Mouse (Mus musculus): ENCODE data around the gene Mbd6. TPM values are rescaled to one million over a fixed set of nuclear protein-coding genes. Genes with fewer than 3 reads are reported as not detected.

Mbd6 gene
- total and polyA plus RNA-seq, 3 experiments: 4.1 to 239 (median 107) TPM

- Histone ChIP-seq H3K4me3 (ENCODE audit: low read depth, low read length) (peak overlapping the region; percentile 39; the same call in 1 of the 2 replicates), H3K4me1 (ENCODE audit: insufficient read depth, low read depth, low read length) (peaks cover 55% of the 10 kb centered on the region), H3K27me3 (ENCODE audit: insufficient read depth, low read length) (peaks cover 4% of the 10 kb centered on the region; the same call in 1 of the 2 replicates), H3K36me3 (replicated peaks) (peaks cover 64% of the 10 kb centered on the region), H3K9me3 (replicated peaks) (no peaks in the 10 kb centered on the region)
- TF ChIP-seq TAL1 (conservative IDR thresholded peaks at IDR 0.05; ENCODE audit: low read depth, low read length): no peak
- TF ChIP-seq POLR2AphosphoS5 (IDR thresholded peaks at IDR 0.05; ENCODE audit: insufficient replicate concordance, low read depth, low read length): no peak
- no peak for TF ChIP-seq CTCF (IDR thresholded peaks at IDR 0.05; ENCODE audit: low read depth, low read length)
- no peak for TF ChIP-seq GATA1 (IDR thresholded peaks at IDR 0.05; ENCODE audit: borderline replicate concordance, low read length)
- no peak for TF ChIP-seq GATA2 (IDR thresholded peaks at IDR 0.05; ENCODE audit: borderline replicate concordance, low read depth, low read length)
- no peak for ATAC-seq (ENCODE audit: extremely low read depth, insufficient number of reproducible peaks, low FRiP score, poor library complexity, severe bottlenecking)
- DNase-seq (ENCODE audit: low spot score): no peak
Observed at GRCm38 (mm10) chr10:127269036-127269435, 19.8 kb downstream of the Mbd6 start.

- DNase-seq (ENCODE audit: low spot score): no peak
- no peak for ATAC-seq (ENCODE audit: extremely low read depth, insufficient number of reproducible peaks, low FRiP score, poor library complexity, severe bottlenecking)
- no peaks in the 10 kb centered on the region for H3K9me3 ChIP-seq (replicated peaks)
- H3K27me3 ChIP-seq (ENCODE audit: insufficient read depth, low read length): peaks cover 7% of the 10 kb centered on the region; the same call in 1 of the 2 replicates
- peaks cover 54% of the 10 kb centered on the region for H3K4me1 ChIP-seq (ENCODE audit: insufficient read depth, low read depth, low read length)
- TF ChIP-seq POLR2AphosphoS5 (IDR thresholded peaks at IDR 0.05; ENCODE audit: insufficient replicate concordance, low read depth, low read length): no peak
- no peak for TF ChIP-seq TAL1 (conservative IDR thresholded peaks at IDR 0.05; ENCODE audit: low read depth, low read length)
- no peak for TF ChIP-seq GATA2 (IDR thresholded peaks at IDR 0.05; ENCODE audit: borderline replicate concordance, low read depth, low read length)
- no peak for TF ChIP-seq GATA1 (IDR thresholded peaks at IDR 0.05; ENCODE audit: borderline replicate concordance, low read length)
- no peak for TF ChIP-seq CTCF (IDR thresholded peaks at IDR 0.05; ENCODE audit: low read depth, low read length)
- H3K36me3 ChIP-seq (replicated peaks): peaks cover 58% of the 10 kb centered on the region
- peak overlapping the region; percentile 31; the same call in 1 of the 2 replicates for H3K4me3 ChIP-seq (ENCODE audit: low read depth, low read length)
Observed at GRCm38 (mm10) chr10:127268401-127268800, 20.4 kb downstream of the Mbd6 start.

GRCm38 (mm10) chr10:127267318-127267717 is 21.5 kb downstream of the Mbd6 start:
- H3K4me1 ChIP-seq (ENCODE audit: insufficient read depth, low read depth, low read length): peaks cover 61% of the 10 kb centered on the region
- peaks cover 16% of the 10 kb centered on the region for H3K27me3 ChIP-seq (ENCODE audit: insufficient read depth, low read length)
- peak overlapping the region; percentile 83 for H3K4me3 ChIP-seq (ENCODE audit: low read depth, low read length)
- peaks cover 47% of the 10 kb centered on the region for H3K36me3 ChIP-seq (replicated peaks)
- TF ChIP-seq TAL1 (conservative IDR thresholded peaks at IDR 0.05; ENCODE audit: low read depth, low read length): no peak
- no peak for TF ChIP-seq CTCF (IDR thresholded peaks at IDR 0.05; ENCODE audit: low read depth, low read length)
- no peak for TF ChIP-seq POLR2AphosphoS5 (IDR thresholded peaks at IDR 0.05; ENCODE audit: insufficient replicate concordance, low read depth, low read length)
- no peak for TF ChIP-seq GATA2 (IDR thresholded peaks at IDR 0.05; ENCODE audit: borderline replicate concordance, low read depth, low read length)
- TF ChIP-seq GATA1 (IDR thresholded peaks at IDR 0.05; ENCODE audit: borderline replicate concordance, low read length): no peak
- DNase-seq (ENCODE audit: low spot score) (no peak), ATAC-seq (ENCODE audit: extremely low read depth, insufficient number of reproducible peaks, low FRiP score, poor library complexity, severe bottlenecking) (no peak)
- H3K9me3 ChIP-seq (replicated peaks): no peaks in the 10 kb centered on the region

GRCm38 (mm10) chr10:127266112-127267091 is 22.4 kb downstream of the Mbd6 start, which contains the start of gene Dctn2:
Gene Dctn2 (plus strand): TSS chr10:127266368.
- ATAC-seq (ENCODE audit: extremely low read depth, insufficient number of reproducible peaks, low FRiP score, poor library complexity, severe bottlenecking): peak; percentile 98
- TF ChIP-seq GATA1 (IDR thresholded peaks at IDR 0.05; ENCODE audit: borderline replicate concordance, low read length): no peak
- no peak for TF ChIP-seq POLR2AphosphoS5 (IDR thresholded peaks at IDR 0.05; ENCODE audit: insufficient replicate concordance, low read depth, low read length)
- TF ChIP-seq CTCF (IDR thresholded peaks at IDR 0.05; ENCODE audit: low read depth, low read length): no peak
- TF ChIP-seq GATA2 (IDR thresholded peaks at IDR 0.05; ENCODE audit: borderline replicate concordance, low read depth, low read length): no peak
- TF ChIP-seq TAL1 (conservative IDR thresholded peaks at IDR 0.05; ENCODE audit: low read depth, low read length): no peak
- peaks cover 61% of the 10 kb centered on the region for H3K4me1 ChIP-seq (ENCODE audit: insufficient read depth, low read depth, low read length)
- peak; percentile 95 for DNase-seq (ENCODE audit: low spot score)
- H3K27me3 ChIP-seq (ENCODE audit: insufficient read depth, low read length): peaks cover 25% of the 10 kb centered on the region
- H3K9me3 ChIP-seq (replicated peaks): no peaks in the 10 kb centered on the region
- H3K36me3 ChIP-seq (replicated peaks): peaks cover 38% of the 10 kb centered on the region
- H3K4me3 ChIP-seq (ENCODE audit: low read depth, low read length): peak within 1 kb of the TSS; percentile 83

GRCm38 (mm10) chr10:127265727-127266111 is 23.1 kb downstream of the Mbd6 start:
- H3K9me3 ChIP-seq (replicated peaks): no peaks in the 10 kb centered on the region
- no peak for DNase-seq (ENCODE audit: low spot score)
- peaks cover 31% of the 10 kb centered on the region for H3K27me3 ChIP-seq (ENCODE audit: insufficient read depth, low read length)
- TF ChIP-seq GATA2 (IDR thresholded peaks at IDR 0.05; ENCODE audit: borderline replicate concordance, low read depth, low read length) (no peak), CTCF (IDR thresholded peaks at IDR 0.05; ENCODE audit: low read depth, low read length) (no peak), POLR2AphosphoS5 (IDR thresholded peaks at IDR 0.05; ENCODE audit: insufficient replicate concordance, low read depth, low read length) (no peak), GATA1 (IDR thresholded peaks at IDR 0.05; ENCODE audit: borderline replicate concordance, low read length) (no peak), TAL1 (conservative IDR thresholded peaks at IDR 0.05; ENCODE audit: low read depth, low read length) (no peak)
- no peak for ATAC-seq (ENCODE audit: extremely low read depth, insufficient number of reproducible peaks, low FRiP score, poor library complexity, severe bottlenecking)
- H3K36me3 ChIP-seq (replicated peaks): peaks cover 31% of the 10 kb centered on the region
- H3K4me1 ChIP-seq (ENCODE audit: insufficient read depth, low read depth, low read length): peaks cover 59% of the 10 kb centered on the region
- H3K4me3 ChIP-seq (ENCODE audit: low read depth, low read length): peak overlapping the region; percentile 83; the same call in 1 of the 2 replicates

GRCm38 (mm10) chr10:127264971-127265370 is 23.8 kb downstream of the Mbd6 start:
- Histone ChIP-seq H3K9me3 (replicated peaks) (no peaks in the 10 kb centered on the region), H3K4me1 (ENCODE audit: insufficient read depth, low read depth, low read length) (peaks cover 54% of the 10 kb centered on the region), H3K36me3 (replicated peaks) (peaks cover 24% of the 10 kb centered on the region), H3K27me3 (ENCODE audit: insufficient read depth, low read length) (peaks cover 39% of the 10 kb centered on the region), H3K4me3 (ENCODE audit: low read depth, low read length) (no peak overlapping the region)
- TF ChIP-seq TAL1 (conservative IDR thresholded peaks at IDR 0.05; ENCODE audit: low read depth, low read length): no peak
- TF ChIP-seq CTCF (IDR thresholded peaks at IDR 0.05; ENCODE audit: low read depth, low read length): no peak
- TF ChIP-seq GATA2 (IDR thresholded peaks at IDR 0.05; ENCODE audit: borderline replicate concordance, low read depth, low read length): no peak
- no peak for TF ChIP-seq GATA1 (IDR thresholded peaks at IDR 0.05; ENCODE audit: borderline replicate concordance, low read length)
- no peak for TF ChIP-seq POLR2AphosphoS5 (IDR thresholded peaks at IDR 0.05; ENCODE audit: insufficient replicate concordance, low read depth, low read length)
- no peak for DNase-seq (ENCODE audit: low spot score)
- no peak for ATAC-seq (ENCODE audit: extremely low read depth, insufficient number of reproducible peaks, low FRiP score, poor library complexity, severe bottlenecking)
